Mouse (Mus musculus) ES-Bruce4 (cell line): ENCODE measurements around the gene Ubxn1.
"Not testable (repeated sequence)": the region's sequence is repeated elsewhere in the genome, so short reads cannot be mapped to it uniquely, and the experiment has no call there.

Experiments used
- CTCF ChIP-seq: IDR thresholded peaks from one replicate; pipeline ENCODE4 v1.8.1; 2011; ENCODE audit warnings: low read depth, low read length
- EP300 ChIP-seq: IDR thresholded peaks from 2 replicates; pipeline ENCODE4 v1.6.1; 2011; ENCODE audit warnings: low read depth, low read length; ENCODE audit not compliant: insufficient read depth
- POLR2A ChIP-seq: IDR thresholded peaks from one replicate; pipeline ENCODE4 v1.8.1; 2011; ENCODE audit warnings: low read length; ENCODE audit not compliant: insufficient read depth

DNA sequence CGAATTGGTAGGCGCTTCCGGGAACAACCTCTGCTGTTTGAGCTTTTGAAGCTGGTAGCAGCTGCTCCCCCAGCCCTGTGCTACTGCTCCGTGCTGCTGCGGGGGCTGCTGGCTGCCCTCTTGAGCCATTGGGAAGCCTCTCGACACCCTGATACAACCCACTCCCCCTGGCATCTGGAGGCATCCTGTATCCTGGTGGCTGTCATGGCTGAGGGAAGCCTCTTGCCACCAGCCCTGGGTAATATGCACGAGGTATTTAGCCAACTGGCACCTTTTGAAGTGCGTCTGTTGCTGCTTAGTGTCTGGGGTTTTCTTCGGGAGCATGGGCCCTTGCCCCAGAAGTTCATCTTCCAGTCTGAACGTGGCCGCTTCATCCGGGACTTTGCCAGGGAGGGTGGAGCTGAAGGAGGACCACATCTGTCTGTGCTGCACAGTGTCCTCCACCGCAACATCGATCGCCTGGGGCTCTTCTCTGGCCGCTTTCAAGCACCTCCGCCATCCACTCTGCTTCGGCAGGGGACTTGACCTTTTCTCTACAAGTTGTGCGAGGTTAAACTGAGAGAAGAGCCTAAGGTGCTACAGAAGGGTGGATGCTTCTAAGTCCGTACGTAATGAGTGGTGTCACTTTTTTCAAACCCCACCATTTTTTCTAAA is 26.0 kb downstream of the Ubxn1 start:
- TF ChIP-seq CTCF, EP300, POLR2A: not testable (repeated sequence)
